Mouse (Mus musculus) limb, embryonic 14.5 days (tissue): Measurements from ENCODE around the gene B4galnt2. TPM values are rescaled to one million over a fixed set of nuclear protein-coding genes. Genes with fewer than 3 reads are reported as not detected.
"Not testable (repeated sequence)": the region's sequence is repeated elsewhere in the genome, so short reads cannot be mapped to it uniquely, and the experiment has no call there.

Source experiments
- ATAC-seq: fragments of 200-750 bp; cut with Nextera tagmentation; 2 replicates; pipeline ENCODE4 v1.8.0; 2017; ENCODE audit warnings: low read depth, moderate number of reproducible peaks, moderate TSS enrichment; ENCODE audit not compliant: low FRiP score
- DNase-seq: peaks from one replicate; pipeline ENCODE4 v3.0.0-alpha.2; 2015; ENCODE audit warnings: low spot score
- H3K27ac ChIP-seq: fragments of 300-500 bp; sonication (generic); replicated peaks from 2 replicates; pipeline ENCODE4 v1.5.1; 2014; ENCODE audit warnings: low read depth, mild to moderate bottlenecking, low read length, moderate library complexity, mixed read lengths
- H3K27me3 ChIP-seq: fragments of 300-500 bp; sonication (generic); 2 replicates; pipeline ENCODE4 v1.6.1; 2014; ENCODE audit warnings: low read length, mixed read lengths; ENCODE audit not compliant: control insufficient read depth, insufficient read depth
- H3K36me3 ChIP-seq: fragments of 300-500 bp; sonication (generic); 2 replicates; pipeline ENCODE4 v1.6.1; 2014; ENCODE audit warnings: mild to moderate bottlenecking, low read length, moderate library complexity, mixed read lengths; ENCODE audit not compliant: control insufficient read depth, insufficient read depth
- H3K4me1 ChIP-seq: fragments of 300-500 bp; sonication (generic); 2 replicates; pipeline ENCODE4 v1.6.1; 2014; ENCODE audit warnings: antibody characterized with exemption, low read length, mixed read lengths; ENCODE audit not compliant: control insufficient read depth, insufficient read depth
- H3K4me2 ChIP-seq: fragments of 300-500 bp; sonication (generic); replicated peaks from 2 replicates; pipeline ENCODE4 v1.6.1; 2014; ENCODE audit warnings: low read depth, mild to moderate bottlenecking, low read length, moderate library complexity; ENCODE audit not compliant: severe bottlenecking
- H3K4me3 ChIP-seq: fragments of 300-500 bp; sonication (generic); replicated peaks from 2 replicates; pipeline ENCODE4 v1.5.1; 2014; ENCODE audit warnings: low read length
- H3K9ac ChIP-seq: fragments of 300-500 bp; sonication (generic); 2 replicates; pipeline ENCODE4 v1.6.1; 2014; ENCODE audit warnings: mild to moderate bottlenecking, low read depth, low read length, moderate library complexity; ENCODE audit not compliant: severe bottlenecking
- H3K9me3 ChIP-seq: fragments of 300-500 bp; sonication (generic); 2 replicates; pipeline ENCODE4 v1.6.1; 2016; ENCODE audit warnings: low read length; ENCODE audit not compliant: control insufficient read depth
- POLR2A ChIP-seq: fragments of 200-500 bp; IDR thresholded peaks from 2 replicates; pipeline ENCODE4 v1.8.0; 2012; ENCODE audit warnings: inconsistent platforms, mild to moderate bottlenecking, moderate library complexity, borderline replicate concordance; ENCODE audit not compliant: insufficient read depth, insufficient read length; ENCODE audit errors: extremely low read depth
- WGBS: fragments of 180-500 bp; shearing (Covaris S2); extraction: QIAGEN DNeasy Blood & Tissue Kit; methylation state at CpG from one replicate; pipeline ENCODE4 v1.1.7; 2014; 5-methylcytosine and 5-hydroxymethylcytosine counted together
- polyA plus RNA-seq, 2 experiments: library from polyadenylated mRNA; depleted of rRNA in 1 of 2; stranded (reverse) in 1 of 2; unstranded in 1 of 2; fragments of >200 nt; fragmentation: Nextera tagmentation in 1 of 2; extraction: Ambion mirVana in 1 of 2; gene quantifications; 2 replicates each; pipeline versions ENCODE4 v1.2.1 to v1.2.3; 2012 to 2014

B4galnt2 gene
- polyA plus RNA-seq, 2 experiments, result not detected

GRCm38 (mm10) chr11:95953313-95953712 is 38.6 kb upstream of the B4galnt2 start:
- H3K4me3 ChIP-seq, result no peak overlapping the region
- no peak overlapping the region for H3K27ac ChIP-seq
- H3K27me3 ChIP-seq, result no peaks in the 10 kb centered on the region
- H3K9ac ChIP-seq, result no peak overlapping the region
- DNase-seq (no peak), ATAC-seq (no peak)
- TF ChIP-seq POLR2A, result no peak
- H3K4me2 ChIP-seq, result no peak overlapping the region
- H3K36me3 ChIP-seq, result peaks cover 4% of the 10 kb centered on the region; the same call in 1 of the 2 replicates
- H3K4me1 ChIP-seq, result no peaks in the 10 kb centered on the region
- 89% methylated on average over 5 of the region's 5 CpGs for WGBS
- H3K9me3 ChIP-seq, result no peaks in the 10 kb centered on the region

DNA sequence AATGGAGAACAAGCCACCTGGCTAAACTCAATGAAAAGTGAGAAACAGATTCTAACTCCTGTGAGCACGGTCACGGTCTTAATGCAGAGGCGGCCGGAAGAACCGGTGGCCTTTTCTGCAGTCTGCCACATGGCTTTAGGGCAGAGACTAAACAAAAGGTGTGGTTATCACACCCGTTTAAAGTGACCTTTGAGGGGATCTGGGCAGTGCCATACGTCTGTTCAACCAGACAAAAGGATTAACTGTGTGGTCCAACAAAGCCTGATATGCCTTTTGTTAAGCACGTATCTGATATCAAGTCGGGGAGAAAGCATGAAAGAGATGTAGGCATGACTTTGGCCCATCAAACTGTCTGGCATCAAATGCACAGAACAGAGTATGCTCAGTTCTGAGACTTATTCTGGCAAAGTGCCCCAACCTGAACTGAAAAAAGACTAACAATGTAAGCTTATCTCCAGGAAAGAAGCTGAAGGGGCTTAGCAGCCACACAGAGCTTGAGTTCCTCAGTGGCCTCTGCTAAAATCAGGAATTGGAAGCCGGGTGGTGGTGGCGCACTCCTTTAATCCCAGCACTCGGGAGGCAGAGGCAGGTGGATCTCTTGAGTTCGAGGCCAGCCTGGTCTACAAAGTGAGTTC is 31.3 kb upstream of the B4galnt2 start:
- TF ChIP-seq POLR2A, result no peak
- Histone ChIP-seq H3K27ac (no peak overlapping the region), H3K36me3 (no peaks in the 10 kb centered on the region), H3K9me3 (no peaks in the 10 kb centered on the region), H3K27me3 (no peaks in the 10 kb centered on the region), H3K9ac (no peak overlapping the region), H3K4me3 (no peak overlapping the region), H3K4me1 (no peaks in the 10 kb centered on the region), H3K4me2 (no peak overlapping the region)
- WGBS, result 75% methylated on average over 13 of the region's 13 CpGs
- DNase-seq (no peak), ATAC-seq (no peak)

GRCm38 (mm10) chr11:95939828-95940507 is 25.3 kb upstream of the B4galnt2 start:
- ATAC-seq (no peak), DNase-seq (no peak)
- 36% methylated on average over 11 of the region's 11 CpGs for WGBS
- H3K9ac ChIP-seq, result no peak overlapping the region
- H3K27me3 ChIP-seq, result no peaks in the 10 kb centered on the region
- H3K9me3 ChIP-seq, result no peaks in the 10 kb centered on the region
- H3K4me2 ChIP-seq, result no peak overlapping the region
- no peak overlapping the region for H3K27ac ChIP-seq
- no peak overlapping the region for H3K4me3 ChIP-seq
- H3K4me1 ChIP-seq, result no peaks in the 10 kb centered on the region
- no peak for TF ChIP-seq POLR2A
- H3K36me3 ChIP-seq, result no peaks in the 10 kb centered on the region

- no peak overlapping the region for H3K4me2 ChIP-seq
- no peaks in the 10 kb centered on the region for H3K27me3 ChIP-seq
- DNase-seq (no peak), ATAC-seq (no peak)
- H3K4me1 ChIP-seq, result no peaks in the 10 kb centered on the region
- H3K36me3 ChIP-seq, result no peaks in the 10 kb centered on the region
- 80% methylated on average over 6 of the region's 6 CpGs for WGBS
- H3K9me3 ChIP-seq, result no peaks in the 10 kb centered on the region
- no peak overlapping the region for H3K4me3 ChIP-seq
- no peak overlapping the region for H3K27ac ChIP-seq
- no peak for TF ChIP-seq POLR2A
- no peak overlapping the region for H3K9ac ChIP-seq
Observed at GRCm38 (mm10) chr11:95936409-95936808, 21.7 kb upstream of the B4galnt2 start.

GRCm38 (mm10) chr11:95932168-95932567 is 17.5 kb upstream of the B4galnt2 start:
- WGBS, result 86% methylated on average over 8 of the region's 10 CpGs
- not testable (repeated sequence) for H3K4me3 ChIP-seq, H3K9ac ChIP-seq, H3K36me3 ChIP-seq, H3K27ac ChIP-seq, DNase-seq, H3K27me3 ChIP-seq, H3K4me1 ChIP-seq, H3K9me3 ChIP-seq, H3K4me2 ChIP-seq, ATAC-seq
